Mouse (Mus musculus): ENCODE results near the gene Mtch1. TPM values are rescaled to one million over a fixed set of nuclear protein-coding genes. Genes with fewer than 3 reads are reported as not detected.
"Not testable (repeated sequence)": the region's sequence is repeated elsewhere in the genome, so short reads cannot be mapped to it uniquely, and the experiment has no call there.

Mtch1 gene
- total RNA-seq, 2 experiments from 2014 or later, result 252 to 293 TPM

- DNase-seq (ENCODE audit: low spot score in 2 of 2), result no peak
Observed at GRCm38 (mm10) chr17:29337979-29338823, 9.5 kb downstream of the Mtch1 start.

- no peak for DNase-seq (ENCODE audit: low spot score in 2 of 2)
Observed at GRCm38 (mm10) chr17:29336266-29336990, 11.3 kb downstream of the Mtch1 start.

- DNase-seq (ENCODE audit: low spot score in 2 of 2), result no peak
Observed at GRCm38 (mm10) chr17:29332186-29332685, 15.5 kb downstream of the Mtch1 start.

- DNase-seq (ENCODE audit: low spot score in 2 of 2), result no peak
Observed at GRCm38 (mm10) chr17:29330671-29331410, 16.9 kb downstream of the Mtch1 start.

- no peak for DNase-seq (ENCODE audit: low spot score in 2 of 2)
Observed at GRCm38 (mm10) chr17:29330221-29330620, 17.5 kb downstream of the Mtch1 start.

GRCm38 (mm10) chr17:29327691-29328090 is 20.0 kb downstream of the Mtch1 start:
- no peak for DNase-seq (ENCODE audit: low spot score in 2 of 2)

GRCm38 (mm10) chr17:29326531-29327529 is 20.9 kb downstream of the Mtch1 start:
- DNase-seq (ENCODE audit: low spot score in 2 of 2), result no peak

- no peak for DNase-seq (ENCODE audit: low spot score in 2 of 2)
Observed at GRCm38 (mm10) chr17:29325831-29326230, 21.9 kb downstream of the Mtch1 start.

- no peak for DNase-seq (ENCODE audit: low spot score in 2 of 2)
Observed at GRCm38 (mm10) chr17:29323625-29324024, 24.1 kb downstream of the Mtch1 start.

- no peak for DNase-seq (ENCODE audit: low spot score in 2 of 2)
Observed at GRCm38 (mm10) chr17:29322603-29322962, 25.2 kb downstream of the Mtch1 start.

GRCm38 (mm10) chr17:29321765-29322602 is 25.8 kb downstream of the Mtch1 start:
- DNase-seq (ENCODE audit: low spot score in 2 of 2), result no peak

- no peak for DNase-seq (ENCODE audit: low spot score in 2 of 2)
Observed at GRCm38 (mm10) chr17:29319881-29320639, 27.7 kb downstream of the Mtch1 start.

- no peak for DNase-seq (ENCODE audit: low spot score in 2 of 2)
Observed at GRCm38 (mm10) chr17:29319476-29319875, 28.3 kb downstream of the Mtch1 start.

- DNase-seq (ENCODE audit: low spot score in 2 of 2), result no peak
Observed at GRCm38 (mm10) chr17:29318731-29319250, 28.9 kb downstream of the Mtch1 start.

GRCm38 (mm10) chr17:29317380-29317779 is 30.4 kb downstream of the Mtch1 start, which contains the start of gene Pi16:
TSS of gene Pi16 (plus strand) at chr17:29317680.
- DNase-seq (ENCODE audit: low spot score in 2 of 2), result not testable (repeated sequence)

GRCm38 (mm10) chr17:29316891-29317290 is 30.8 kb downstream of the Mtch1 start:
- DNase-seq (ENCODE audit: low spot score in 2 of 2), result no peak

- DNase-seq (ENCODE audit: low spot score in 2 of 2), result no peak
Observed at GRCm38 (mm10) chr17:29315672-29316465, 31.9 kb downstream of the Mtch1 start.
